Mouse (Mus musculus): ENCODE measurements around the gene Fbn1. TPM values are rescaled to one million over a fixed set of nuclear protein-coding genes. Genes with fewer than 3 reads are reported as not detected.

The Fbn1 gene
- polyA plus RNA-seq, 1 experiment from 2014 or later: 3.2 TPM

DNA sequence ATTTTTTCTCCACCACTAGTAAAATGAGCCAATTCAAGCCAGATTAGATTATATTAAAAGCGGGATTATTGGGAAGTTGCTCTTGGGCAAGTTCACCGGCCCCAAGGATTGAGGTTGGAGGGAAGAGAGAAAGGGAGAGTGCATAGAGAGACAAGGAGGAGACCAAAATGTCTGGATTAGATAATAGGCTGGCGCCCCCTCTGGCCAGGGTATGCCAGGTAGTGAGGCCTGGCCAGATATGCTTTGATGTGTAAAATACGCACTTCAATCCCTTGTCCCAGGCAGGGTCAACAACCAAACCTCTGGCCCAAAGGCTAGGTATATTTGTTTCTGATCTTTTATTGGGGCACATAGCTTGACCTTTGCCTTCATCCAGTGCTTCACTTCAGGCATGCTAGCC lies 256.0 kb downstream of the Fbn1 start:
- Histone ChIP-seq H3K9ac (replicated peaks) (no peak overlapping the region), H3K27ac (replicated peaks) (no peak overlapping the region), H3K27me3 (replicated peaks) (no peaks in the 10 kb centered on the region), H3K4me3 (replicated peaks) (no peak overlapping the region), H3K4me1 (peaks cover 11% of the 10 kb centered on the region), H3K9me3 (replicated peaks) (no peaks in the 10 kb centered on the region), H3K4me2 (no peak overlapping the region), H3K36me3 (peaks cover 15% of the 10 kb centered on the region)
- ATAC-seq (ENCODE audit: low FRiP score): no peak
- 90% methylated on average over 4 of the region's 4 CpGs for WGBS

Other genes starting within 250 kb of the Fbn1 start
- gene Gm9913, start 2.9 kb downstream of the Fbn1 start, polyA plus RNA-seq (2015; fragmentation: Nextera tagmentation; extraction: Ambion mirVana): 0.26 and 0.27 TPM in 2 replicates
- gene Cep152, start 117.1 kb upstream of the Fbn1 start, polyA plus RNA-seq (2015; fragmentation: Nextera tagmentation; extraction: Ambion mirVana): 2.1 and 2.8 TPM in 2 replicates
- gene Eid1, start 165.1 kb upstream of the Fbn1 start, polyA plus RNA-seq (2015; fragmentation: Nextera tagmentation; extraction: Ambion mirVana): 342 and 377 TPM in 2 replicates
- gene Shc4, start 216.2 kb upstream of the Fbn1 start, polyA plus RNA-seq (2015; fragmentation: Nextera tagmentation; extraction: Ambion mirVana): 4.3 and 4.6 TPM in 2 replicates